Mouse (Mus musculus): ENCODE measurements around the gene Ankrd23.

DNA sequence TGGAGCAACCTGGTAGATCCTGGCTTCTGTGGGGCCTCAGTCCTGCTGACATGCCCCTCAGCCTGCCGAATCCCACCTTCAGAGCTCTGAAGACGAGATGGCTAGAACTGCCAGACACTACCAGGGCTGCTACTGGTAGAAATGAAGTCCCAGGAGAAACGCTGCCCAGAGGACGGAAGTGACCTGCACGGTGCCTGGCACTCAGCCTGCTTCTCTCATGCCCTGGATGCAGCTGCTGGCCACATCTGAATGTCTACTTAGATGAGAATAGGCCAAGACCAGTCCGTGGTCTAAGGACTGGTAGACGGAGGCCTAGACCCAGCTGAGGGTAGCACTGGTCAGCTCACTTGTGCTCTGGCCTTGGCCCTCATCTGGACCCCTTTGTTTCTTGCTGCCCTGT lies 5.7 kb downstream of the Ankrd23 start:
- TF ChIP-seq CTCF (IDR thresholded peaks at IDR 0.05; ENCODE audit: control insufficient read depth, insufficient read depth, low read length) (no peak), POLR2A (IDR thresholded peaks at IDR 0.05; ENCODE audit: borderline replicate concordance, control insufficient read depth, low read depth, low read length) (no peak)
